Mouse (Mus musculus) telencephalon, adult 2 months (tissue): ENCODE measurements at regions not wholly inside any gene's neighbourhood (a gene's known extent, or its start where the extent isn't known, plus 50 kb on each side); places are given as distances from the start of the nearest gene placed in this dataset.

Experiments used
- DNase-seq: peaks from one replicate; pipeline ENCODE4 v3.0.0-alpha.2; 2011; ENCODE audit warnings: low read depth, low spot score

- no peak for DNase-seq
Measured at GRCm38 (mm10) chr4:28646154-28646553, 166.8 kb upstream of the Epha7 start.

- no peak for DNase-seq
Measured at GRCm38 (mm10) chr4:28659478-28659877, 153.5 kb upstream of the Epha7 start.

- peak; percentile 77 for DNase-seq
Measured at GRCm38 (mm10) chr4:28698171-28698570, 114.8 kb upstream of the Epha7 start.

GRCm38 (mm10) chr4:28700481-28700880 lies 112.5 kb upstream of the Epha7 start:
- DNase-seq = peak; percentile 82

- no peak for DNase-seq
Measured at GRCm38 (mm10) chr4:28703356-28703755, 109.6 kb upstream of the Epha7 start.
